Mouse (Mus musculus) embryonic fibroblast, embryonic 13.5 days (primary cell): ENCODE measurements around the gene Esyt2.

ENCODE experiments used
- CTCF ChIP-seq: IDR thresholded peaks from 2 replicates; pipeline ENCODE4 v1.5.1; 2011; ENCODE audit warnings: mild to moderate bottlenecking, control low read depth, low read length, moderate library complexity, borderline replicate concordance; ENCODE audit not compliant: insufficient read depth
- POLR2A ChIP-seq: IDR thresholded peaks from 2 replicates; pipeline ENCODE4 v1.6.1; 2011; ENCODE audit warnings: low read depth, mild to moderate bottlenecking, control low read depth, low read length, moderate library complexity

GRCm38 (mm10) chr12:116279181-116279580, 1.8 kb upstream of the Esyt2 start:
- no peak for TF ChIP-seq POLR2A
- TF ChIP-seq CTCF, result no peak
